Mouse (Mus musculus) heart, embryonic 15.5 days (tissue): ENCODE data around the gene Elk4. TPM values are rescaled to one million over a fixed set of nuclear protein-coding genes. Genes with fewer than 3 reads are reported as not detected.

ENCODE experiments used
- ATAC-seq: fragments of 200-750 bp; cut with Nextera tagmentation; replicated peaks from 2 replicates; pipeline ENCODE4 v1.8.0; 2017; ENCODE audit warnings: low read depth, moderate TSS enrichment; ENCODE audit not compliant: insufficient number of reproducible peaks, insufficient read depth, low FRiP score
- H3K27ac ChIP-seq: fragments of 300-500 bp; sonication (generic); 2 replicates; pipeline ENCODE4 v1.5.1; 2015; ENCODE audit warnings: mild to moderate bottlenecking, inconsistent platforms
- H3K27me3 ChIP-seq: fragments of 300-500 bp; sonication (generic); 2 replicates; pipeline ENCODE4 v1.6.1; 2015; ENCODE audit warnings: inconsistent platforms
- H3K36me3 ChIP-seq: fragments of 300-500 bp; sonication (generic); 2 replicates; pipeline ENCODE4 v1.6.1; 2015; ENCODE audit warnings: mild to moderate bottlenecking, inconsistent platforms
- H3K4me1 ChIP-seq: fragments of 300-500 bp; sonication (generic); replicated peaks from 2 replicates; pipeline ENCODE4 v1.6.1; 2015; ENCODE audit warnings: inconsistent platforms
- H3K4me2 ChIP-seq: fragments of 300-500 bp; sonication (generic); 2 replicates; pipeline ENCODE4 v1.6.1; 2015; ENCODE audit warnings: inconsistent platforms, mild to moderate bottlenecking, moderate library complexity
- H3K4me3 ChIP-seq: fragments of 300-500 bp; sonication (generic); 2 replicates; pipeline ENCODE4 v1.5.1; 2015; ENCODE audit warnings: mild to moderate bottlenecking, inconsistent platforms
- H3K9ac ChIP-seq: fragments of 300-500 bp; sonication (generic); 2 replicates; pipeline ENCODE4 v1.6.1; 2015; ENCODE audit warnings: mild to moderate bottlenecking, inconsistent platforms
- H3K9me3 ChIP-seq: fragments of 300-500 bp; sonication (generic); replicated peaks from 2 replicates; pipeline ENCODE4 v1.6.1; 2016; ENCODE audit warnings: inconsistent platforms
- WGBS: fragments of 180-500 bp; shearing (Covaris S2); methylation state at CpG from one replicate; pipeline ENCODE4 v1.1.7; 2015; ENCODE audit warnings: mixed read lengths; 5-methylcytosine and 5-hydroxymethylcytosine counted together
- polyA plus RNA-seq: library from polyadenylated mRNA; unstranded; fragments of >200 nt; fragmentation: Nextera tagmentation; extraction: Ambion mirVana; gene quantifications from 2 replicates; pipeline ENCODE4 v1.2.1, GENCODE M21; 2015

Gene Elk4
- polyA plus RNA-seq, 1 experiment from 2014 or later, result 14.2 TPM

DNA sequence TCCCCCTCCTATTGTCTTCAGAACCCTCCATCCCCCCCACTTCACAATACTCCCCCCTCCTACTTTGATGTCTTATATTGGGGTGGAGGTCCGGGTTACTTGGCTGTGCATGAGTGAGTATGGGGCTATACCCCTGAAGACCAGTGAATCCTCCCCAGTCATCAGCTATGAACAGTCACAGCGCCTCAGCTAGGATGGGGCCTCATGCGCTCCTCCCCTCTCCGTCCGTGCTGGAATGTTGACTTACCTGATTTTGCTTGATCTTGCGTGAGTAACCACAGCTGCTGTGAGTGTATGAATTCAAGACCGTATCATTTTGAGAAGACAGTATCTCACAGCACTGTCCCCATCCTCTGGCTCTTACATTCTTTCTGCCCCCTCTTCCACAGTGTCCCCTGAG, 12.5 kb downstream of the Elk4 start:
- Histone ChIP-seq H3K9me3 (no peaks in the 10 kb centered on the region), H3K4me1 (peaks cover under 1% of the 10 kb centered on the region; the same call in 1 of the 2 replicates), H3K4me2 (no peak overlapping the region), H3K36me3 (peaks cover 75% of the 10 kb centered on the region), H3K27me3 (no peaks in the 10 kb centered on the region), H3K4me3 (no peak overlapping the region), H3K27ac (no peak overlapping the region), H3K9ac (no peak overlapping the region)
- 93% methylated on average over 7 of the region's 7 CpGs for WGBS
- no peak for ATAC-seq

DNA sequence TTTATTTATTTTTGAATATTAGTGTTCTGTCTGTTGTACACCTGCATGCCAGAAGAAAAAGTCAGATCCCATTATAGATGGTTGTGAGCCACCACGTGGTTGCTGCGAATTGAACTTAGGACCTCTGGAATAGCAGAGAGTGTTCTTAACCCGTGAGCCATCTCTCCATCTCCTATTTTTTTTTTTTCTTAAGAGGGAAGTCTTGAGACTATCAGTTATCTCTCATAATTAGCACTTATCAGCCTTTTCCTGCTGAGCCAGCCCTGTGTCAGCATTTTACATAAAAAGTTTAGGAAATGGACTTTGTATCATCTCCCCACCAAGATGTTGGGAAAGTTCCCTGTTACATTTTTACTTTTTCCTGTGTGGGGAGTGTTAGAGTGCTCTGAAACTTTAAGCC, 14.7 kb downstream of the Elk4 start:
- Histone ChIP-seq H3K27me3 (no peaks in the 10 kb centered on the region), H3K36me3 (peaks cover 69% of the 10 kb centered on the region), H3K9ac (no peak overlapping the region), H3K4me2 (no peak overlapping the region), H3K4me3 (no peak overlapping the region), H3K27ac (no peak overlapping the region), H3K9me3 (no peaks in the 10 kb centered on the region), H3K4me1 (peaks cover 3% of the 10 kb centered on the region; the same call in 1 of the 2 replicates)
- WGBS, result 79% methylated on average over 3 of the region's 3 CpGs
- no peak for ATAC-seq

DNA sequence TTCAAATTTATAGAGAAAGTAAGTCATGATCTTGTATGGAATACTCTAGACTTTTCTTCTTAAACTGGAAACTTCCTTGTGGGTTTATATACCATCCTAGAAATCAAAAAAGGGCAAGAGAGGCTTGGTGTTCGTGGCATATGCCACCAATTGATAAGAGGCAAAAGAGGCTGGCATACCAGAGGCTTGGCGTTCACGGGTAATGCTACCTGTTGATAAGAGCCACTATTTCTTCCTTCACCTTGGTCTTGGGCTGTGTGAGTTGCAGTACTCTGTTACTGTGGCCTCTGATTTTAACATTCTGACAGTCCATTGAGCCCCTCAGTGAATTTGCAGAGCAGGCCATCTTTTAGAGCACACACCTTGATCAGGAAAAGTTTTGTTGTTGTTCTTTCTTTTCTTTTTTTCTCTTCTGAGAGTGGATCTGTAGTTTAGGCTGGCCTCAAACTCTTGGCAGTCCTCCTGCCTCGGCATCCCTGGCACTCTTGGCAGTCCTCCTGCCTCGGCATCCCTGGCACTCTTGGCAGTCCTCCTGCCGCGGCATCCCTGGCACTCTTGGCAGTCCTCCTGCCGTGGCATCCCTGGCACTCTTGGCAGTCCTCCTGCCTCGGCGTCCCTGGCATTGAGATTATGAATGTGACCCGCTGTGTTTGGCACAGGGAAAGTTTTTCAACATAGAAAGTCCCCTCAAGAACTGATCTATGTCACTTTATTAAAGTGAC, 19.7 kb downstream of the Elk4 start:
- Histone ChIP-seq H3K4me2 (no peak overlapping the region), H3K36me3 (peaks cover 65% of the 10 kb centered on the region)
- 79% methylated on average over 11 of the region's 11 CpGs for WGBS

DNA sequence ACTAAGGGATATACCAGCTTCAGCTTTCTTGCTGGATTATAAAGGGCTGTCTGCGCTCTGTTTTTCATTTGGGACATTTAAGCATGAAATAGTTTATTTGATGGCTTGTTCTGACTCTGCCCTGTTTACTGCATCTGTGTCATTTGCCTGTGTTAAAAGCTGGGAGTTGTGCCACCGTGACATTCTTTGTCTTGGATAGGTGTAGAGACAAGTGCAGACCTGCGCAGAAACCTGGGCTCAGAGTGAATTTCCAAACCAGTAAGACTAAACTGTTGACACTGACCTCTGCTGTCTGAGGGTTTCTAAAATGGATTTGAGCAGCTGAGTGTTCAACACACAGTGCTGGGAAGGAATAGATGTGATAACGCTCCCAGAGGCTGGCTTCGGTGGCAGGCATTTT, 20.6 kb downstream of the Elk4 start:
- no peak overlapping the region for H3K4me3 ChIP-seq
- H3K27ac ChIP-seq, result no peak overlapping the region
- H3K27me3 ChIP-seq, result no peaks in the 10 kb centered on the region
- H3K9me3 ChIP-seq, result no peaks in the 10 kb centered on the region
- H3K9ac ChIP-seq, result no peak overlapping the region
- ATAC-seq, result no peak
- peaks cover 66% of the 10 kb centered on the region for H3K36me3 ChIP-seq
- WGBS, result 80% methylated on average over 5 of the region's 5 CpGs
- peaks cover 3% of the 10 kb centered on the region for H3K4me1 ChIP-seq
- no peak overlapping the region for H3K4me2 ChIP-seq

More for the DNA sequence above, 19.7 kb downstream of the Elk4 start:
- Histone ChIP-seq H3K27me3 (no peaks in the 10 kb centered on the region), H3K4me1 (peaks cover 3% of the 10 kb centered on the region), H3K9me3 (no peaks in the 10 kb centered on the region), H3K27ac (no peak overlapping the region), H3K4me3 (no peak overlapping the region), H3K9ac (no peak overlapping the region)
- ATAC-seq, result no peak

DNA sequence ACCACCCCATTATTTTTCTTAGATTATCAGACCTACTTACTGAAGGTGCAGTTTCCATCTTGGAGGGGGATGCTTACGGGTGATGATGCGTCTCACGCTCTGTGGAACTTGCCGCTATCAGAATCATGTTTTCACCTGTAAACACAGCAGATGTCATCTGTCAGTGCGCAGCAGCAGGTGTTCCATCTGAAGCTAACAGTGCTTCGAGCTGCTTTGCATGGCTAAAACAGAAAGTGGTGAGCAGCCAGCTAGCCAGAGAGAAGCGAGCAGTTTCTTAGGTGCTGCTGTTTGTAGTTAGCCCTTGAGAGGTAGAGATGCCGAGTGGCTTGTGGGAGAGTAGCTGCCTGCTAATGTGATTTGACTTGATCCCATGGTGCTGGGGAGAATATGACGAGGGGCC, 21.0 kb downstream of the Elk4 start:
- Histone ChIP-seq H3K4me3 (no peak overlapping the region), H3K9me3 (no peaks in the 10 kb centered on the region), H3K27me3 (no peaks in the 10 kb centered on the region), H3K36me3 (peaks cover 66% of the 10 kb centered on the region), H3K27ac (no peak overlapping the region), H3K4me1 (peaks cover 3% of the 10 kb centered on the region), H3K4me2 (no peak overlapping the region), H3K9ac (no peak overlapping the region)
- ATAC-seq, result no peak
- 89% methylated on average over 9 of the region's 9 CpGs for WGBS

DNA sequence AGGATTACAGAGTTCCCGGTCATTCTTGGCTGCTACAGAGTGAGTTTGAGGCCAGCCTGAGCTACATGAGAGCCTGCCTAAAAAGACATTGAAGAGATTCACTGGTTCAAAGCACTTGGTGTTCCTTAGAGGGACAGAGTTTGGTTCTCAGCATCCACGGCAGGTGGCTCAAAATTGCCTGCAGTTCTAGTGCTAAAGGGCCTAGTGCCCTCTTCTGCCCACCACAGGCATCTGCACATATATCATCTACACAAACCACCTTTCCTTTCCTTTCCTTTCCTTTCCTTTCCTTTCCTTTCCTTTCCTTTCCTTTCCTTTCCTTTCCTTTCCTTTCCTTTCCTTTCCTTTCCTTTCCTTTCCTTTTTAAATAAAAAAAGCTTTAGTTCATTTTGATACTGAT, 23.2 kb downstream of the Elk4 start:
- Histone ChIP-seq H3K9me3 (no peaks in the 10 kb centered on the region), H3K27me3 (no peaks in the 10 kb centered on the region), H3K27ac (no peak overlapping the region), H3K4me2 (no peak overlapping the region), H3K36me3 (peaks cover 55% of the 10 kb centered on the region), H3K4me3 (no peak overlapping the region), H3K9ac (no peak overlapping the region), H3K4me1 (no peaks in the 10 kb centered on the region; the same call in 1 of the 2 replicates)
- no peak for ATAC-seq
- 76% methylated on average over 2 of the region's 2 CpGs for WGBS

DNA sequence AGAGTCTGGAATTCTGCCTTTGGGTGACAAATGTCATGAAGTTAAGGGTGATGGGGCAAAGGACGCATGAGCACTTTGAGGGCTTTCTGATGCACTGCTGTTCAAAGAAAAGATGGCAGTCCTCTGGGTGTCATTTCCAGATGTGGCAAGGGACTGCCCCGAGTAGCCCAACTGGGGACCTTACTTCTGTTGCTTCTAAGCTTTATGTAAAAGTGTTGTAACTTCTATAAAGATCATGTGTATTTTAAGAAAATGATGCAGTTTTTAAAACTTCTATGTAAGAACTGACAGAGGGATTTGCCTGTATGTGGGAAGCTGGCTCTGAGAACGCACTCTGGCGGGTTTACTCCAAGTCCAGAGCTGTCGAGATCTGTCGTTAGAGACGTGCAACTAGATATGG, 24.8 kb downstream of the Elk4 start:
- Histone ChIP-seq H3K9me3 (no peaks in the 10 kb centered on the region), H3K9ac (no peak overlapping the region), H3K4me3 (no peak overlapping the region), H3K27me3 (no peaks in the 10 kb centered on the region), H3K4me2 (no peak overlapping the region), H3K36me3 (peaks cover 49% of the 10 kb centered on the region), H3K4me1 (no peaks in the 10 kb centered on the region; the same call in 1 of the 2 replicates), H3K27ac (no peak overlapping the region)
- WGBS, result 80% methylated on average over 7 of the region's 7 CpGs
- ATAC-seq, result no peak

DNA sequence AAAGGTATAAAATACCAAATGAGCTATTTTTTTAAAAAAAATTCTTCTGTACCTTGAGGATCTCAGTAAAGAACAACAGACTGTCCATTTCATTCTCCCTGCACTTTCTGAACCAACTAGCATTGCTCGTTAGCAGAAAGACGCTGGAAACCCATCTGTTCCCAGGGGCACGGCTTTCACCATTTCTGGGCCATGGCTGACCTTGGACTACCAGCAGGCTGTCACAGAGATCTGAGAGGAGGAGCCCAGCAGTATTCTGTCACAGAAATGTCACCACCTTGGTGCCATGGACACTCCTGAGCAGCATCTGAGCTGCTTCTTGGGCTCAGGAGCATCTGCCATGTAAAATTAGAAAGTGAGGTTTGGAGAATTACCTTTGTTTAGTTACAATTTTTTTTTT, 30.3 kb downstream of the Elk4 start:
- Histone ChIP-seq H3K27ac (no peak overlapping the region), H3K4me3 (no peak overlapping the region), H3K36me3 (peaks cover 5% of the 10 kb centered on the region; the same call in 1 of the 2 replicates), H3K9ac (no peak overlapping the region), H3K9me3 (no peaks in the 10 kb centered on the region), H3K4me1 (0 out of 2 replicates have a peak, but pooled peaks cover 5% of the 10 kb centered on the region), H3K27me3 (no peaks in the 10 kb centered on the region), H3K4me2 (no peak overlapping the region)
- 86% methylated on average over 3 of the region's 3 CpGs for WGBS
- no peak for ATAC-seq

DNA sequence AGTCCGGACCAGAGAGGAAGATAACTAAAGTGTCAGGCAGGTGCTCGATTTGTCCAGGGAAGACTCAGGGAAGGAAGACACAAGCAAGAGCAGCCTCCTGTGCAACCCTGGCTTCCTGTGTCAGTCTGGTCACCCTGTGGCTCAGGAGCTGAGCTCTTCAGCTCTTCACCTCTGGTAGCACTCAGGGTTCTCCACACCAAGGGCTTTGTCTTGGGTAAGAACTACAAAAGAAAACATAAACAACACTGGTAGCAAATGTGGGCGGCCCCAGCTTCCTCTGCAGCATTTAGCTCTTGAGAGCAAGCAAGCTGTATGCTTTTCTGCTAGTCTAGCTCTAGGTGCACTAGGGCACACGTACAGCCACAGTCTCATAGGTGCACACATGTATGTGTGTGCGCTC, 31.3 kb downstream of the Elk4 start:
- no peak overlapping the region for H3K4me2 ChIP-seq
- H3K9ac ChIP-seq, result no peak overlapping the region
- no peak overlapping the region for H3K4me3 ChIP-seq
- 0 out of 2 replicates have a peak, but pooled peaks cover 5% of the 10 kb centered on the region for H3K4me1 ChIP-seq
- peak overlapping the region; percentile 34; the same call in 1 of the 2 replicates for H3K27ac ChIP-seq
- H3K27me3 ChIP-seq, result no peaks in the 10 kb centered on the region
- H3K9me3 ChIP-seq, result no peaks in the 10 kb centered on the region
- ATAC-seq, result no peak
- 75% methylated on average over 5 of the region's 5 CpGs for WGBS
- no peaks in the 10 kb centered on the region; the same call in 1 of the 2 replicates for H3K36me3 ChIP-seq

DNA sequence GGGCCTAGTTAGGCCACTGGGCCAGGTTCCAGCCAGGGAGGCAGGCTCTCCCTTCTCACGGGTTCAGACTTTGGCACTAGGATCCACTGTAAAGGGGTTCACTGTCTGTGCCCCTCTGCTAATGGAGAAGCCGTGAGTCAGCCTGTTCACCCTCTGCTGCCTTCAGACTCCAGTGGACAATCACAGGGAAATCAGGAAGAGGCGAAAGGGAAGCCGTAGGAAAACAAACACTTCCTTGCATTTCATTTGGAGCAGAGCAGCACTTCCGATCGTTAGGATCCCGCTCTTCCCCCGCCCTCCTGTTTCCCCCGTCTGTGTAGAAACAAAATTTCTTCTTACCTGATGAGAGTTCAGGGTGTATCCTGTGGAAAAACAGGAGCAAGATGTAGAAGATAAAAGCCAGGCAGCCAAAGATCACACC, 32.8 kb downstream of the Elk4 start:
- Histone ChIP-seq H3K4me2 (no peak overlapping the region), H3K4me1 (0 out of 2 replicates have a peak, but pooled peaks cover 8% of the 10 kb centered on the region), H3K27ac (peak overlapping the region; percentile 71), H3K9me3 (no peaks in the 10 kb centered on the region), H3K4me3 (no peak overlapping the region), H3K27me3 (no peaks in the 10 kb centered on the region), H3K9ac (no peak overlapping the region), H3K36me3 (no peaks in the 10 kb centered on the region)
- 52% methylated on average over 9 of the region's 9 CpGs for WGBS
- ATAC-seq, result peak; percentile 43; the same call in 1 of the 2 replicates

DNA sequence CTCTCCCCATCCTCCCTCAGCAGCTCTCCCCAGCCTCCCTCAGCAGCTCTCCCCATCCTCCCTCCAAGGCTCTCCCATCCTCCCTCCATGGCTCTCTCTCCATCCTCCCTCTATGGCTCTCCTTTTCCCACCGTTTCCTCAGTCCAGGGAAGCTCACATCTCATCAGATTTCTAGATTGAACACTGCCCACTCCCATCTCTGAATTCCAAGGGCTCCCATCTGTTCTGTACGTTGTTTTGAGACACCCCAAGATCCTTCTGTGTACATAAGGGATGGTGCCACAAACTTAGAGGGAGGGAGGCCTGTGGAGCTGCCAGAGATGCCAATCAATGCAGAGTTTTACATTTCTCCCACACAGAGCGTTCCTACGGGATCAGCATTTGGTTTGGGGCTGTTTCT, 36.4 kb downstream of the Elk4 start:
- Histone ChIP-seq H3K27ac (no peak overlapping the region), H3K9ac (no peak overlapping the region), H3K36me3 (no peaks in the 10 kb centered on the region), H3K9me3 (no peaks in the 10 kb centered on the region), H3K4me2 (no peak overlapping the region), H3K4me1 (0 out of 2 replicates have a peak, but pooled peaks cover 8% of the 10 kb centered on the region), H3K27me3 (no peaks in the 10 kb centered on the region), H3K4me3 (no peak overlapping the region)
- 64% methylated on average over 4 of the region's 4 CpGs for WGBS
- no peak for ATAC-seq
